Mouse (Mus musculus) megakaryocyte-erythroid progenitor cell, adult 5-6 weeks (primary cell): ENCODE results near the gene Zfhx3. TPM values are rescaled to one million over a fixed set of nuclear protein-coding genes. Genes with fewer than 3 reads are reported as not detected.

Source experiments
- ATAC-seq: replicated peaks from 2 replicates; pipeline ENCODE4 v1.8.0; 2016; ENCODE audit warnings: mild to moderate bottlenecking, inconsistent platforms; ENCODE audit not compliant: severe bottlenecking, poor library complexity, low FRiP score, low TSS enrichment
- total RNA-seq, 2 experiments: library from RNA; stranded (forward) in 1 of 2; stranded (reverse) in 1 of 2; fragments of 200-1000, 215-1000 nt in 1 of 2; fragments of >200 nt in 1 of 2; fragmentation: Nextera tagmentation in 1 of 2; gene quantifications; 2 replicates each; pipeline ENCODE4 v1.2.3; 2014 to 2017

Zfhx3 gene
- total RNA-seq, 2 experiments from 2014 or later, result 0.28 to 2.9 TPM

- ATAC-seq, result no peak
These were observed 631.0 kb downstream of the Zfhx3 start for GRCm38 (mm10) chr8:108573295-108574017.

- ATAC-seq, result peak; percentile 83; the same call in 1 of the 2 replicates
These were observed 631.7 kb downstream of the Zfhx3 start for GRCm38 (mm10) chr8:108574101-108574500.

GRCm38 (mm10) chr8:108577571-108577970 is 635.1 kb downstream of the Zfhx3 start:
- ATAC-seq, result no peak

- no peak for ATAC-seq
These were observed 635.9 kb downstream of the Zfhx3 start for GRCm38 (mm10) chr8:108578388-108578787.

GRCm38 (mm10) chr8:108579808-108580207 is 637.4 kb downstream of the Zfhx3 start:
- no peak for ATAC-seq

GRCm38 (mm10) chr8:108580364-108580763 is 637.9 kb downstream of the Zfhx3 start:
- no peak for ATAC-seq

GRCm38 (mm10) chr8:108581557-108581956 is 639.1 kb downstream of the Zfhx3 start:
- ATAC-seq, result peak; percentile 26

GRCm38 (mm10) chr8:108582251-108582650 is 639.8 kb downstream of the Zfhx3 start:
- peak; percentile 83 for ATAC-seq

- ATAC-seq, result no peak
These were observed 640.8 kb downstream of the Zfhx3 start for GRCm38 (mm10) chr8:108583261-108583660.

GRCm38 (mm10) chr8:108583867-108584661 is 641.6 kb downstream of the Zfhx3 start:
- no peak for ATAC-seq

- no peak for ATAC-seq
These were observed 642.2 kb downstream of the Zfhx3 start for GRCm38 (mm10) chr8:108584662-108584978.

- ATAC-seq, result no peak
These were observed 648.6 kb downstream of the Zfhx3 start for GRCm38 (mm10) chr8:108591037-108591436.

- ATAC-seq, result no peak
These were observed 649.7 kb downstream of the Zfhx3 start for GRCm38 (mm10) chr8:108592028-108592724.

GRCm38 (mm10) chr8:108592990-108593589 is 650.6 kb downstream of the Zfhx3 start:
- no peak for ATAC-seq

GRCm38 (mm10) chr8:108593891-108594290 is 651.4 kb downstream of the Zfhx3 start:
- no peak for ATAC-seq

GRCm38 (mm10) chr8:108594361-108595060 is 652.1 kb downstream of the Zfhx3 start:
- ATAC-seq, result no peak

GRCm38 (mm10) chr8:108595061-108595419 is 652.6 kb downstream of the Zfhx3 start:
- no peak for ATAC-seq

GRCm38 (mm10) chr8:108595721-108596495 is 653.5 kb downstream of the Zfhx3 start:
- ATAC-seq, result no peak

GRCm38 (mm10) chr8:108599003-108599402 is 656.6 kb downstream of the Zfhx3 start:
- ATAC-seq, result no peak
